Mouse (Mus musculus) embryo, embryonic 11 days (tissue): Measurements from ENCODE around the gene Slc30a5.
"Not testable (repeated sequence)": the region's sequence is repeated elsewhere in the genome, so short reads cannot be mapped to it uniquely, and the experiment has no call there.

Experiments
- DNase-seq: peaks from one replicate; pipeline ENCODE4 v3.0.0-alpha.2; 2015

The Slc30a5 gene

DNA sequence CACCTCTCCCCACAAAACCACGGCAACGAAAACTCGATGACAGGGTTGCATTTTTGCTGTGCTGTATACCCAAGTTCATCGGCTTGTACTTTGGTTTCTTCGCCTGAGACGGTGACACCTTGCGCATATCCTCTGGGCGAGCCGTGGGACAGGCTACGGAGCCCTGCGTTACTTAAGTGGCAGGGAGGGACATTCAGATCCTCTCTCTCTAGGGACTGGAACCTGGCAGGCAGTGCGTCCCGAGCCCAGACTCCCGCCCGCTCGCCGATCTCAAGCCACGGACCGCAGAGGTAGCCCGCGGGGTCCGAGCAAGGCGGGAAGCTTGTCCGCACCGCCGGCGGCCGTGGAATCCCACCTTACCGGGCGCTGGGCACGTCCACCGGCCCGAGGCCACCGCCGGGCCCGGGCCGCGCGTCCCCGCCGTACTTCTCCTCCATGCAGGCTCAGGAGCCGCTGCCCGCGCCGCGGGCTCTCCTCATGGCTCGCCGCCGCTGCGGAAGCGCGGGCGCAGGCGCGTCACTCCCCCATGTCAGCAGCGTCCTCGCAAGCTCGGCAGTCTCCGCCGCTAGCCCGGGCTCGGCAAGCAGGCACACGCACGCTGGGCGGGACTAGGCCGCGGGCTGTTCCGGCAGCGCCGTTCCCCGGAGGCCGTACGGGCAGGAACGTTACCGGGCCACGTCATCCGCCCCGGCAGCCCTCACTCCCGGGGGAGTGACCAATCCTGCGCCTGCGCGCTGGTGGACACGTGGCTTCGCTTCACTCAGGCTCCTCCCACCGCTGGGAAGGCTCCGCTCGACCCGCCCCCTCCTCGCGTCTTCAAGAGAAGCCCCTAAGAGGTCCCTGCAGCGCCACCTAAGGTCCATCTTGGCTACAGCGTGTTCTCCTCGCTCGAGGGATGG is at the start of gene Slc30a5:
Slc30a5 (minus strand) TSS at position 687 of the 899 bp plus-strand sequence.
- DNase-seq, result peak; percentile 100

DNA sequence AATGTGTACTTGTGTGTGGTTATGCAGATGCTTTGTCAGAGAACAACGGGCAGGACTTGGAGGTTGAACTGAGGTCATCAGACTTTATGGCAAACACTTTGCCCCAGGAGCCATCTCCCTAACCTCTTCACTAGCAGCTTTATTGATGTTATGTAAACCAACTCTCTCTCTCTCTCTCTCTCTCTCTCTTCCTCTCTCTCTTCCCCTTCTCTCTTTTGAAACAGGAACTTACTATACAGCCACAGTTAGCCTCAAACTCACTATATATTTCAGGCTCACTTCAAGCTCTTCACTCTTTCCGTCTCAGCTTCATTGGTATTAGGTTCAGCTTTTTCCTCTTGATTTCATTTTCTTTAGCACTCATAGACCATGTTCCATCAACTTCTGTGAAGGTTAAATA is 48.7 kb upstream of the Slc30a5 start:
- no peak for DNase-seq

DNA sequence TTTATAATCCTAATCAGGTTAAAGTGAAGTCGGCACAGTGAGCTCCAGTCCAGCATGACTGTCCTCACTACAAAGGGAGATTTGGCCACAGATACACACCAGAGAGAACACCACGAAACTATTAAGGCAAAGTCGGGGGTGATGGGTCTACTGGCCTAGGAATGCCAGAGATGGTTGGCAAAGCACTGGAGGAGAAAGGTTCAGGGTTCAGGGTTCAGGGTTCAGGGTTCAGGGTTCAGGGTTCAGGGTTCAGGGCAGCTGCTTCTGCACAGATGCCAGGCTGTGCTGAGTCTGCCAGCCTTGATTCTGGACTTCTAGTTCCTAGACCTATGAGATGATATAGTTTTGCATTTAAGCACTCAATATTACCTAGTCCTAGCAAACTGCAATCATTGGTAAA is 46.6 kb upstream of the Slc30a5 start:
- DNase-seq, result no peak

DNA sequence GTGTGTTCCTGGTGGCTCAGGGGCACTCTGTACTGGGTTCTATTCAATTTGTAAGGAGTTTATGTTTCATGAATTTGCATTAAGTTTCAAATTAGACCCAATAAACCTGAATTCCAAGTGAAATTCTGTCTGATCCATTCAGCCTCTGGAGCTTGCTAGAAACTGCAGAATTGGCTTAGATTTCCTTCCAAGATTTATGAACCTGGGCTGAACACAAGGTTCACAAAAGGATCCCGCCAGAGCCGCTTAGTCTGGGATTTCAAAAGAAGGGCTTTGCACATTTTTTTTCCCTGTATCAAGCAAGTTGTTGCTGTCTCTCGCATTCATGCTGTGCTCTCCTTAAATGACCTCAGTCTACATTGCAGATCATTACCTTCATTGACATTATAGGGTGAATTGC is 46.1 kb upstream of the Slc30a5 start:
- peak; percentile 17 for DNase-seq

DNA sequence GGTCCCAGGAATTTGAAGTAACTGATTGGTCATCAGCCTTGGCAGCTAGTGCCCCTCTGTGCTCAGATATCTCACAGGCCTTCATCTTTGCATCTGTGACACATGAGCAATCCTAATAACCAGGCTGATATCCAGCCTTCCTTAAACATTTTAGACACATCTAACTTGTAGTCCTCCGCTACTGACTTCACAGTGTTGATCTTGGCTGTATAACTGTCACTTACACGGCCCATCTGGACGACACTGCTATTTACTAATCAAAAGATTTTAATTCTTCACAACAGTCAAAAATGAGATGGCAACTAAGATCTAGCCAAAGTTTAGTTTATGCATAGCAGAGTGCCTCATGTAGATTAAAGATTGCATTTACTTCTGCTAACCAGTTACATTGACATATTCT is 45.0 kb upstream of the Slc30a5 start:
- no peak for DNase-seq

DNA sequence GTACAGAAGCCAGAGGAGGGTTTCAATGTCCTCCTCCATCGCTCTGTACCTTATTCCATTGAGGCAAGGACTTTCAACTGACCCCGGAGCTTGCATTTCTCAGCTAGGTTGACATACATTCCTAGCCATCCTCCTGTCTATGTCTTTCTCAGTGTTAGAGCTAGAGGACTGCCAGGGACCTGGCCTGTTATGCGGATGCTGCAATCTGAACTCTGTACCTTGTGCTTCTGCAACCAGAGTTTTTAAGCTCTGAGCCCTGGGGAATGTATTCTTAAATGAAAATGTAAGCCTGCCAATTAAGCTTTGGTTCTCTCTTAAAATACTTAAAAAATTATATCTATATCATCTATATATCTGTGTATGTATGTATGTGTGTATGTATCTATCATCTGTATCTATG is 44.5 kb upstream of the Slc30a5 start:
- DNase-seq, result no peak

DNA sequence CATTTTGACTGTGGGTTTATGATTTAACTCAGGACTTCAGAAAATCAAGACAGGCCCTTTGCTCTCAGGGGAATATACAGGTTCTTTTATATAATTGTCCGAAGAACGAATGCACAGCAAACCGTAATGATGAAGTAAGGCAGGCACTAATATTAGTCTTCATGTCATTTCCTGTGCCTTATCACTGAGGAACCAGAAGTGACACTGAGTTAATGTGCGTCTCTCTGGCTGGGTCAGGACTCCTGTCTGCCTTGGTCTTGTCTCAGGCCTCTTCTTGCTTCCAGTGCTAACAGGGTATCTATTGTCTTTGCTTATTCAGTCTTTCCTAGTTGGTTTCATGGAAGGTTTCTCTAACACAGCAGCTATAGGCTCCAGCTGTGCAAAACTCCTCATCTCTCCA is 41.9 kb upstream of the Slc30a5 start:
- DNase-seq, result no peak

DNA sequence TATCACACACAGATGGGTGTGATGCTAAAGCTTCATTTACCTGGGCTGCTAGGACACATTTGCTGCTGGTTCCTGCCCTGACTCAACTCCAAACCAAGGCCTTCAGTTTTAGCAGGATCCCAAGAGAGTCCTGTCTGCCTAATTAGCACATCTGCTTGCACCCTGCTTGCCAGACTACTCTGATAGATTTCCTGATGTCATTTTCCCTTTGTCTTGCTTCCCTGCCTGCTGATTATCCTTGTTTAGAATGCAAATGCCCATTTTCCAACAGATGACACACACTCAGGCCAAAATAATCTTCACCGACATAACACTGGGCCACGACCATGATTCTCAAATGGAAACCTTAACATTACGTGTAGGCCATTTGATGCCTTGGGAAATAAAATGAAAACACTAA is 41.4 kb upstream of the Slc30a5 start:
- no peak for DNase-seq

DNA sequence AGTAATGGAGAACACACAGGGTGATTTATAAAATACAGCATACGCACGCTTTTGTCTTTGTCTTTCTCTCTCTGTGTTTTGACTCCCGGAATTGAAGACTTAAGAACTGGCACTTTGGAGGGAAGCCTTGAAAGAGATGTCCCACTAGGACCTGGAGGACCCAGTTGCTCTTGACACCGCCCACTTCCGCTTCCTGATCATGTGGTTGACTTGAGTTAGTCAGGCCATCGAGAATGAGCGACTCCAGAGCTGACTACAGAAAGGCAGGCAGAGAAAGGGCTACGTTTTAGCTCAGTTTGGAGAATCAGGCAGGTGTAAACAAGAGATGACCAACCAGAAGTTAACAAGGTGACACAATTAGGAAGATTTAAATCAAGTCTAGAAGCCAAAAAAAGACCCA is 40.3 kb upstream of the Slc30a5 start:
- DNase-seq, result no peak

DNA sequence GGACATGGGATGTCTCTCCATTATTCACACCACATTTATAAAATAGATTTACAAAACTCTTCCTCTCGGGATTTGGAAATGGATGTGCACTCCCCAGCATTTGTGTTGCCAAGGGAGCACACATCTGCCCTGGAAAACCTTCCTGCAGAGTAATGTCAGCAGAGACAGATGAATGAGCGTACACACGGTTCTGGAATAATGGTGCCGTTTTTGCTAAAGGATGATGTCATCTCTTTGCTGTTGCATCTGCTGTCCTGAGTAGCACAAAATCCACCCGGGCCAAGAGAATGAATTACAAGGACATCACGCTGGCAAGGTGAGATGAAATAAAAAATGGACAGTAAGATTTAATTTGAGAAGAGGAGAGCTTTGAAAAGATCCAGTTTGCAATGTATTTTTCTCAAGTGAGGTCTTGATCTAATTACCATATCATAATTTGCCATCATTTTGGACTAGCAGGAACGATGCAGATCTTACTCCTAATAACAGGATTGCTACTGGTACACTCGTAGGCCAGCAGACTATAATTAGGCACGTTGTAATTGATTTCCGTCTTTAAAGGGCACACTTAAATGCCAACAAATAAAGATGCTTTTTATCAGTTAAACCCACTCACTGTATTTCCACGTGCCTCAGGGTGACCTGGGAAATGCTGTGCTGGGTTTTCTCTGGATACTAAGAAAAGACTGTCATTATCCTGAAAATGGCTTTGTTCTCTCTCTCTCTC is 38.4 kb upstream of the Slc30a5 start:
- DNase-seq, result no peak

DNA sequence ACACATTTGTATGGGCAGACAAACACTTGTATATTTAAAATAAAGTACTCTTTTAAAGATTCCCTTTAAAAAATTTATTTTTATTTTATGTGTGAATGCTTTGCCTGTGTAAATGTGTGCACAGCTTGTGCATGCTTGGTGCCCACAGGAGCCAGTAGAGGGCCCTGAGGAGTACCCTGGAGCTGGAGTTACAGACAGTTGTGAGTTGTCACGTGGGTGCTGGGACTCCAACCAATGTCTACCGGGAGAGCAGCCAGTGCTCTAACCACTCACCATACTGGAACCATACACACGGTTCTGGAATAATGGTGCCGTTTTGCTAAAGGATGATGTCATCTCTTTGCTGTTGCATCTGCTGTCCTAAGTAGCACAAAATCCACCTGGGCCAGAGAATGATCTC is 36.6 kb upstream of the Slc30a5 start:
- DNase-seq, result no peak

DNA sequence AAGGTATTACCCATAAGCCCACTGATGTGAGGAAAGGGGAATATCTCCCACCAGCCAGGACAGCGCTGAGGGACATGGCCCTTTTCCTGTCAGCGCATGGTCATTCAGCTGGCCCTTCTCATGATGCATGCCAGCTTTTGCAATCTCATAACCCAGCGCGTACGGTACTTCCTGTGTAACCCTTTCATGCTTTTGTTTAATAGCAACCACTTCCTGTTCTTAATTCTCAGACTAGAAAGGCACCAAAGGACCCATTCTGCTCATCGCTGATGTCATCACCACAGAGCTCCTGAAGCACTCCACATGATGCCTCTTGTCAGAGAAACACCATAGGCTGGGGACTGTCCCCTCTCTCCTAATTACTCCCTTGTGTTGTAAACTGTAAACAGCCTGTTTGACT is 33.1 kb upstream of the Slc30a5 start:
- no peak for DNase-seq

DNA sequence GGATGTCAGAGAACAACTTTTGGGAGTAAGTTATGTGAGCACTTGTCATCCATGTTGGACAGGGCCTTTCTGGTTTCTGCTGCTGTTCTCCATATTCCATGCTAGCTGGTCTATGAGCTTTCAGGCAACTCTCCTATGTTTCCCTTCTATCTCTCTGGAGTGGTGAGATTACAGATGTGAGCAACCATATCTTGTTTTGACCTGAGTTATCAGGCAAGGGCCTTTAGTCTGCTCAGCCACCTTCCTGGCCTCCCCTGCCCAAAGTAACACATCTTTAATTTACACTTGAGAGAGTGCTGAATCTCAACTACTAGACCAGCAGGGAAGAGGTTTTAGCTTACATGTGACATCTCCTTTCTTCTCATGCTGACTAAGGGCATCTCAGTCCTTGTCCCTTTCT is 32.5 kb upstream of the Slc30a5 start:
- DNase-seq, result no peak

DNA sequence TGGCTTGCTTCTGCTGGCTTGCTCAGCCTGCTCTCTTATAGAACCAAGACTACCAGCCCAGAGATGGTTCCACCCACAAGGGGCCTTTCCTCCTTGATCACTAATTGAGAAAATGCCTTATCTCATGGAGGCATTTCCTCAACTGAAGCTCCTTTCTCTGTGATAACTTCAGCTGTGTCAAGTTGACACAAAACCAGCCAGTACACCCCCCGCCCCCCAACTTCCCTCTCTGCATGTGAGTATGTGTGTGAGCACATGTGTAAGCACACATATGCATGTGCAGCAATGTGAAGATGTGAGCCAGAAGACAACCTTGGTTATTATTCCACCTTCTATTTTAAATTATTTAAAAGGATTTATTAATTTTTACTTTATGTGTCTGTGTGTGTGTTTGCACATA is 30.7 kb upstream of the Slc30a5 start:
- DNase-seq, result not testable (repeated sequence)

DNA sequence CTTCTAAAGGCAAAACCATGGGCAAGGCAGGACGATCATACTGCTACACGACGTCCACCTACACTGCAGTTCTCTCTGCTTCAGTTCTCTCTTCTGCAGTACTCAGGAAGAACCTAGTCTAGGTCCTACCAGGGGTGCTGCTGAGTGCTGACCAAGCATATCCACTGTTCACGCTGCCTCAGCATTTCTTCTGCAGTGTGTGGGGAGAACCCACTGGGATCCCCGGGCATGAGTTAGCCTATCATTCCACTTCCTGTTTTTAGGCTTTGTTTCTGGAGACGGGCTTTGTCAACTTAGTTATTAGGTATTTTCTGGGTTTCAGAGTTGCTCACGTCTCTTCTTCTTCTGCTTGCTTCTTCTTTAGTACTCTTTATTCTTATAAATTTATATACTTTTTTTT is 25.9 kb upstream of the Slc30a5 start:
- DNase-seq, result no peak

DNA sequence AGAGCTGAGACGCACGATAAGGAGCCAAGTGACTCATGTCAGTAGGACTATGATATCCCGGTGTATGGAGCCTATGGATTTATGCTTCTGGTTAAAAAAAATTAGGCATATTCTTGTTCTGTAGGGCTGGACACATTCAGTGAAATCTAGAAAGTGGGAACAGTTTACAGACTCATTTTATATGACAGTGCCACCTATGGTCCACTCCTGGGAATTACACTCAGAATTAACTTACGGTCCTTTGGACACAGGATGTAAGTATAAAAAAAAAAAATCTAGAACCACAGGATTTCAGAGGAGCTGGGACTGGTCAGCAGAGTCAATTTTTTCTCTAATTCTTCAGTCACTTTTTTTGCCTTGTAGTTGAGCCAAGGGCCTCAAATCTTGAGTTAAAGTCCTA is 20.9 kb upstream of the Slc30a5 start:
- DNase-seq, result peak; percentile 73

DNA sequence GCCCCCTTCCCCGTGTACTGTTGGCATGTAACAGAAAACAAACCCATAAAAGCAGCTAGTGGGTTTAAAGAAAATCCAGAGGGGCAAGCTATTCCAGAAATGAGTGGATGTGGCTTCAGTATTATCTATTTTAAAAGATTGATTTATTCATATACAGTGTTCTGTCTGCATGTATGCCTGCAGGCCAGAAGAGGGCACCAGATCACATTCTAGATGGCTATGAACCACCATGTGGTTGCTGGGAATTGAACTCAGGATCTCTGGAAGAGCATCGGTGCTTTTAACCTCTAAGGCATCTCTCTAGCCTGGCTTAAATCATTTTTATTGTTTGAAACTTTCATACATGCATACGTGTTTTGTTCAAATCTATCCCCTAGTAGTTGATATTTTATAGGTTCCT is 19.9 kb upstream of the Slc30a5 start:
- no peak for DNase-seq

DNA sequence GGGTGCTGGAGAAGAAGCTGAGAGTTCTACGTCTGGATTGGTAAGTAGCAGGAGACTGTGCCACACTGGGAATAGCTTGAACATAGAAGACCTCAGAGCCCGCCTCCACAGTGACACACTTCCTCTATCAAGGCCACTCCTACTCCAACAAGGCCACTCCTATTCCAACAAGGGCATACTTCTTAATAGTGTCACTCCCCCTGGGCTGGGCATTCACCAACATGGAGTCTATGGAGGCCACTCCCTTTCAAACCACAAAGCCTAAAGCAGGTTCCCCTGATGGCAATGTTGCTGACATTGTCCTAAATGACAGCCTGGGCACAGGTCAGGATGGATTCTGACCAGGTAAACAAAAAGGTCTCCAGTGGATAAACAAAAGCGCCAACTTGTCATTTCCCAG is 15.9 kb upstream of the Slc30a5 start:
- DNase-seq, result no peak

DNA sequence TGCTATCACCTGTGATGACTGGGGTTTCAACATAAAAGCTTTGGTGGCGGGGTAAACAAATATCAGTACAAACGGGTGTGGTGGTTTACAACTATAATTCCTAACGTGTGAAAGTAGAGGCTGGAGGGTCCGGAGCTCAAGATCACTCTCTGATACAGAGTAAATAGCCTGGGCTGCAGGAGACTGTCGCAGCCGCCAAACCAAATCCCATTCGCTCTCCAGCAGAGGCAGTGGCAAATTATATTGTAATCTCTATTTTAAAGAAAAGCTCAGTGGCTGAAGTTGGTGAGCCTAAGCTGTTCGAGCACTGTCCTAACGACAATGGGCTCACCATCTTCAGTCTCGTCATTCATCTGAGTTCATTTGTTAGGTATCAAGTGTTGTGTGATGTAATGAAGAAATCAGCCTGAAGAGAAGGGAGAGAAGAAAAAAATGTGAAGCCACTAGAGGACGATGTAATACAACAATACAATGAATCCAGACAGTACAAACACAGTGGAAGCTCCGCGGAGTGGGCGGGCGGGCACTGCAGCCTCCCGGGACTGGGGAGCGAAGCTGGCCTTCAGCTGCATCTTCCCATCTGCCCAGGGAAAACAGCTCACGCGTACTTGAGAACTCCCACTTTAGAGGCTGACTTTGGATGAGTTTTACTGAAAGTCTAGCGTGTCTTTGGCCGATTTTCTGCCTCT is 13.8 kb upstream of the Slc30a5 start:
- peak; percentile 30 for DNase-seq

DNA sequence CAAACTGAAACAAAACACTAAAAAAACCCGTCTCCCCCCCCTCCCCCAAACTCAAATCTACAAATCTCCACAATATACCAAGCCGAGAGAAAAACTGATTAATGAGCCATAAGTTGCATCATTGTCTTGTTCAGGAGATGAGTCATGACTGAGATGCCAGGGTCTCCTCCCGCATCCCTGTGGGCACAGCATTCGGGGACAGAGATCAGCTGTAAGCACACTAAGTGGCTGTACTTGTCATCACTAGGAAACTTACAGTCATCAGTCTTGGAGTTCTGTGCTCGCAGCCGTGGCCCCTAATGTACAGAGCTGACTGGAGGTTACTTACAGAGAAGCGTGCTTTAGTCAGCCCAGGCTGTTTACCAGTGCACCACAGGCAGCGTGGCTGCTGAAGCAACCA is 13.0 kb upstream of the Slc30a5 start:
- no peak for DNase-seq

DNA sequence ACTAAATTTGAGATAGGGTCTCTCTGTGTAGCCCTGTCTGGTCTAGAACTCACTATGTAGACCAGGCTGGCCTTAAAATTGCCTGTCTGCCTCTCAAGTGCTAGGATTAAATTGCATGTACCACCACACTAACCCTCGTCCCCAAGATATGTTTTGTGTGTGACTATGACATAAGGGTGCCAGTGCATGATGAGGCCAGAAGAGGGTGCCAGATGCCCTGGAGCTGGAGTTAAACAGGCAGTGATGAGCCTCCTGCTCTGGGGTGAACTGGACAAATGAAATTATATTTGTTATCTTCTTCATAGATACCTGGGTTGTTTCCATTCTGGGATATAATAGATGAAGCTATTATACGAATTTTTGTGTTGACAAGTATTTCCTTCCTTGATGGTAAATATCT is 10.7 kb upstream of the Slc30a5 start:
- peak; percentile 12 for DNase-seq

DNA sequence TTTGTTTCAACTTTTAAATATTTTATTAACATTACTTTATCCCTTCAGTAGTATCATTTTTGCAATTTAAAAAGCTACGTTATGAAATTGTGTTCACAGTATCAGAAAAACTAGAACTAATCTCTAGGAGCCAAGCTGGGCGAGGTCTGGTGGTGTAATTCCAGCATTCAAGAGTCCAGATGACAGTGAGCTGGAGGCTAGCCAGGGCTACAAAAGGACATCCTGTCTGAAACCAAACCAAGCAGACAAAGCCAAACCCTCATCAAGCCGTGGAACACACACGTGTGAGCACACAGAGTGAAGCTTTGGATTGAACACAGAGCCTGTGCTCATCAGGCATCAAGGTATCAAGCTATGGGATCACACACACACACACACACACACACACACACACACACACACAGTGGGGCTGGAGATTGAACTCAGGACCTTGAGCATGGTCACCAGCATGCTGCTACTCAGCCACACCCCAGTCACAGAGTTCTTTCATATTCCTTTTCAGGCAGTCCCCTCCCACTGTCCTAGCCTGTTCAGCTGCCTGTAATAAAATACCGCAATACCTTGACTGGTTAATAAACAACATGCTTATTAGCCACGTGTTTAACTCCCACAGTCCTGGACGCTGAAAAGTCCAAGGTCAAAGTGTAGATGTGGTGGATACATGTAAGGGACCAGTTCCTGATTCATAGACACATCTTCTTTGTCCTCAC is 9.9 kb upstream of the Slc30a5 start:
- DNase-seq, result no peak

DNA sequence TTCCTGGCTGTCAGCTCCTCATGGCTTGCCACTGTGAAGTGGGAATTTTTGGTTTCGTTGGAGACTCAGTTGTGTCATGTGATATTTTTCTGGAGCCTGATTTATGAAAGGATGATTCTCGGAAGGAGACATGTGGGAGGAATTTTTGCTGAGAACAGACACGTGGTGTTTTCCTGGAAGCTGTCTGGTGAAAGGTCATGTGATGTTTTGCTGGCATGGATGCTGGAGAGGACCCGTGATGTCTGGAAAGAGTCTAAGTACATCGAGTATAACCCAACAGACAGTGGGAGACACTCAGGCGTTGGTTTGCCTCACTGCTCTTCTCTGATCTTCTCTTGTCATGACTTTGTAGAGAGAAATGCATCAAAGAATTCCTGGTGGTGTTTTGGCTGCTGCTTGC is 8.5 kb upstream of the Slc30a5 start:
- DNase-seq, result no peak
